Mouse (Mus musculus) colon, adult 2 months (tissue): ENCODE results near the gene Ephb1. TPM values are rescaled to one million over a fixed set of nuclear protein-coding genes. Genes with fewer than 3 reads are reported as not detected.

Experiments used
- polyA plus RNA-seq: library from polyadenylated mRNA; depleted of rRNA; stranded (reverse); fragments of >200 nt; gene quantifications from 2 replicates; pipeline ENCODE4 v1.2.3, GENCODE M21; 2012; rRNA removed

The Ephb1 gene
- polyA plus RNA-seq, result 0.27 and 0.29 TPM in 2 replicates

DNA sequence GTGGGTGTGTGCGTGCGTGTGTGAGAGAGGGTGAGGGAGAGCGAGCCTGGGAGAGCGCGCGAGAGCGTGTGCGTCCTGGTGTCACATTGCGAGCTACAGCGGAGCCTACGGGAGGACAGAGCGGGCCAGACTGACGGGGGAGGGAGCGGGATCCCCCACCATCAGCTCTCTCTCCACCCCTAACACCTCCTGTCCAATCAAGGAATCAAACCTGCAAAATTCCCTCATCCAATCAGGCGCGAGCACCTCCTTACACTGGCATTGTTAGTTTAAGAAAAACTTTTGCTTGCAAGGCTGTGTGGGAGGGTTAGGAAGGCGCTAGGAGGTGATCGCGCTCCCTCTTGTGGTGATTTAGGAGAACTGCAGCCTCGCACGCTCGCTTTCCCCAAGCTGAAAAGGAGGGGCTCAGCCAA, at the start of gene Ephb1:
Ephb1 (minus strand) TSS at position 133 of the 413 bp plus-strand sequence.

Other genes starting within 250 kb of the Ephb1 start
- 0.07 and 0.17 TPM in 2 replicates for gene Ky, start 151.1 kb upstream of the Ephb1 start, polyA plus RNA-seq